Mouse (Mus musculus): Measurements from ENCODE around the gene F11r. TPM values are rescaled to one million over a fixed set of nuclear protein-coding genes. Genes with fewer than 3 reads are reported as not detected.
A peak's percentile ranks its signal among the peaks of the same experiment; 100 is the strongest.

F11r gene
- total RNA-seq, 1 experiment from 2014 or later, result 2.9 TPM

DNA sequence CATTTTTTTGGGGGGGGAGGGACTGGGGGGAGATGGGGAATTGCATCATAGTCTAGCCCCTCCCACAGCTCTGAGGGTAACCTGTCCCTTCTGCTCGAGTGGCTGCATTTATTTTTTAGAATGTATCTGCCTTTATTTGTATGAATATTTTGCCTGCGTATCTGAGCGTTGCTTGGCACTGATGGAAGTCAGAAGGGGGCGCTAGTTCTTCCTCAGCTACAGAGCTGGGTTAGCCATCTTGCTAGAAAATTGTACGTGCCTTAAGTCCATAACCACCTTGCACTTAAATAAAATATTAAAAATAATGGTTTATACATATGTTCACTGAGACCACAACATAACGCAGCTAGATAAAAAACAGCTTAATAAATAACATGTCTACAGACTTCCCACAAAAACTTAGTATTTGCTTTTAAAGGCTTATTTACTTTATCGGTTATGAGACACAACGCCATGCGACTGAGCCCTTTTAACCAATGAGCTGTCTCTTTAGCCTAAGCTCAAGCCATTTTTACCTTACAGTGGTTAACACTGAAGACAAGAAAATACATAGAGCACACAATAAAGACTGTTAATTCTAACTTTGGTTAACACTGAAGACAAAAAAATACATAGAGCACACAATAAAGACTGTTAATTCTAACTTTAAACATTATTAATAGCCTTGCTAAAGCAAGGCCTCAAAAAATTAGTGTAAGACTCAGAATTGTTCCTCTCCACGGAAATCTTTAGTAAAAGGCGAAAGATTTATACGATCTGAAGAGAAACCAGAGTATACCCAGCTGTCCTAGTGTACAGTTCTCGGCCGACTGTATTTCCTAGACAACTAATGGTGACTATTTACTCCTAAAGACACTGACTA, 65.3 kb downstream of the F11r start:
- ATAC-seq (ENCODE audit: extremely low read depth, insufficient number of reproducible peaks, low FRiP score, poor library complexity, severe bottlenecking), result peak; percentile 40

DNA sequence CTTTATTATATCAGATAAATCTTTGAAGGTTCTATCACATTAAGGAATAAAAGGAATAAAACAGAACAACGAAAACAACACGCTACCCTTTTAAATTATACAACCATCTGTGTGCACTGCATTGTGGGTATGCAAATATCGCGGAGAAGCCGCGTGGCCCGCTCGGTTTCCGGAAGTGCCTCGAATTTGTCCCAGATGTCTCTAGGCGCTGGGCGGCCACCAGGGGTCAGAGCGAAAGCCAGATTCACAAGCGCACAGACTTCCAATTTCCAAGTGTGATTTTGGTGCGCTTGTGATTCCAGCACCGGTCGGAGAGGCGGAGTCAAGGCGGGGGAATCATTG, 65.9 kb downstream of the F11r start, which contains the start of gene Alyref2:
TSS of gene Alyref2 (plus strand) at position 229 of the 342 bp plus-strand sequence.
- peak; percentile 88 for ATAC-seq (ENCODE audit: extremely low read depth, insufficient number of reproducible peaks, low FRiP score, poor library complexity, severe bottlenecking)

DNA sequence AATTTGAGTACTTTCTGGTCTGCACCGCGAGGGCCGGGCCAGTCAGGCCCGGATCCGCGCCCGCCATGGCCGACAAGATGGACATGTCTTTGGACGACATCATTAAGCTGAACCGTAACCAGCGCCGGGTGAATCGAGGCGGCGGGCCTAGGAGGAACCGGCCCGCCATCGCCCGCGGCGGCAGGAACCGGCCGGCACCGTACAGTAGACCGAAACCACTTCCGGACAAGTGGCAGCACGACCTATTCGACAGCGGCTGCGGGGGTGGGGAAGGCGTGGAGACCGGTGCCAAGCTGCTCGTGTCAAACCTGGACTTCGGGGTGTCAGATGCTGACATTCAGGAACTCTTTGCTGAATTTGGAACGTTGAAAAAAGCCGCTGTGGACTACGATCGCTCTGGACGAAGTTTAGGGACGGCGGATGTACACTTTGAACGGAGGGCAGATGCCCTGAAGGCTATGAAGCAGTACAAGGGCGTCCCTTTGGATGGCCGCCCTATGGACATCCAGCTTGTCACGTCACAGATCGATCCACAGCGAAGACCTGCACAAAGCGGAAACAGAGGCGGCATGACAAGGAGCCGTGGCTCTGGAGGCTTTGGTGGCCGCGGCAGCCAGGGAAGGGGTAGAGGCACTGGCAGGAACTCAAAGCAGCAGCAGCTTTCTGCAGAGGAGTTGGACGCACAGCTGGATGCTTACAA, 66.4 kb downstream of the F11r start:
- peak; percentile 33 for ATAC-seq (ENCODE audit: extremely low read depth, insufficient number of reproducible peaks, low FRiP score, poor library complexity, severe bottlenecking)

DNA sequence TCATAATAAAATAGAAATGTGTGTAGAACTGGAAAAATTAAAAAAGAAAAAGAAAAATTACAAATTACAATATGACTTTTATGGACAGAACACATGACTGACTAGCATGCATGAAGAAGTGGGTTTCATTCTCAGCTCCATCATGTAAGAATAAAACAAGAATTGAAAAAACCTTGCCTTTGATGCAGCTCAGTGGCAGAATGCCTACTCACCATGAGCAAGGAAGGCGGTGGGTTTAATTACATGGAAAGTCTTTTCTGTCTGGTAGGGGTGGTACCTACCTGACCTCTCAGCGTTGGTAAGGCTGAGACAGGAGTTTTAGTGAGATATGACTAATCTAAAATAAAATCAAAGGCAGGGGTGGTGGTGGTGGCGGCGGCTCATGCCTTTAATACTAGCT, 67.3 kb downstream of the F11r start:
- no peak for ATAC-seq (ENCODE audit: extremely low read depth, insufficient number of reproducible peaks, low FRiP score, poor library complexity, severe bottlenecking)

DNA sequence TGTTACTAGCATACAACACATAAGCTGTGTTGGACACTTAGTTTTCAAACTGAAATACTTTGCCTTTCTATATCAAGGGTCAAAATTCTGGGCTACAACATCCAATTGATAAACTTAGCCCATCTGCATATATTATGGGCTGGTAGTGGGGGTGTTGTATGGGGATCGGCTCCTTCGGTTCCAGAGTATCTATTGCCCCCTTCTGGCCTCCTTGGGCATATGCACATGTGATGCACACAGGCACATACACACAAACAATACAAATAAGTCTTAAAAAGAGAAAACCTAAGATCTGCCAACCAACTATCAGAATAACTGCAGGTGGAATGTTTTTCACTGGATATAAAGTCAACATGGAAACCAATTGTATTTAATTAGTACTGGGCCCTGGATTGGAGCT, 75.9 kb downstream of the F11r start:
- no peak for ATAC-seq (ENCODE audit: extremely low read depth, insufficient number of reproducible peaks, low FRiP score, poor library complexity, severe bottlenecking)

DNA sequence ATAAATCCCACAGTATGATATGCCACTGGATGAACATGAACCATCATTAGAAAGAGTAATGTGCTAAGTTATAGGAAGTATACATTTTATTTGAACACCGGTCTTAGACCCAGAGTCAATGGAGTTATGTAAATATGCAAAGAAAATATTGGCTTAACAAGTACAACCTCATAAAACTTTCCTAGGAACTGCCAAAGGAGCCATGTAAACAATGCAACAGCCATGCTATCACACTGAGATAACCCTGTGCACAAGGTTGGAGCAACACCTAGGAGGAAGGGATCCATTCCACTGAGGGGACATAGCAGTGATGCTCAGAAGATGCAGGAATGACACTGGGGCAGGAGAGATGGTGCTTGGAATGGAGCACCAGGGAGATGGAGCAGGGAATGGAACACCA, 76.4 kb downstream of the F11r start:
- no peak for ATAC-seq (ENCODE audit: extremely low read depth, insufficient number of reproducible peaks, low FRiP score, poor library complexity, severe bottlenecking)

Other genes starting within 250 kb of the F11r start
- gene Pcp4l1, start 241.3 kb upstream of the F11r start, total RNA-seq (2017), result 0.49 and 0.81 TPM in 2 replicates
- gene Nr1i3, start 223.6 kb upstream of the F11r start, total RNA-seq (2017), result 0.25 TPM in 1 of 2 replicates, not detected in the other
- 6.6 and 7.5 TPM in 2 replicates for gene Tomm40l, start 215.0 kb upstream of the F11r start, total RNA-seq (2017)
- not detected in 2 replicates for gene Apoa2, start 212.5 kb upstream of the F11r start, total RNA-seq (2017)
- gene Fcer1g, start 203.2 kb upstream of the F11r start, total RNA-seq (2017), result 410 and 425 TPM in 2 replicates
- gene Adamts4, start 187.1 kb upstream of the F11r start, total RNA-seq (2017), result 0.12 TPM in 1 of 2 replicates, not detected in the other
- 150 and 174 TPM in 2 replicates for gene Ndufs2, start 186.1 kb upstream of the F11r start, total RNA-seq (2017)
- gene B4galt3, start 167.2 kb upstream of the F11r start, total RNA-seq (2017), result 116 and 144 TPM in 2 replicates
- 48.4 and 57.0 TPM in 2 replicates for gene Ppox, start 156.3 kb upstream of the F11r start, total RNA-seq (2017)
- 45.5 and 45.7 TPM in 2 replicates for gene Usp21, start 149.5 kb upstream of the F11r start, total RNA-seq (2017)
- gene Ufc1, start 142.5 kb upstream of the F11r start, total RNA-seq (2017), result 32.0 and 39.7 TPM in 2 replicates
- gene Dedd, start 108.4 kb upstream of the F11r start, total RNA-seq (2017), result 24.2 and 30.4 TPM in 2 replicates
- 27.2 and 33.0 TPM in 2 replicates for gene Nit1, start 91.9 kb upstream of the F11r start, total RNA-seq (2017)
- 13.1 and 18.7 TPM in 2 replicates for gene Pfdn2, start 91.9 kb upstream of the F11r start, total RNA-seq (2017)
- 0.58 TPM in 1 of 2 replicates, not detected in the other for gene Klhdc9, start 76.7 kb upstream of the F11r start, total RNA-seq (2017)
- gene Nectin4, start 67.4 kb upstream of the F11r start, total RNA-seq (2017), result 2.2 and 2.9 TPM in 2 replicates
- gene Arhgap30, start 48.6 kb upstream of the F11r start, total RNA-seq (2017), result 441 and 469 TPM in 2 replicates
- 111 and 138 TPM in 2 replicates for gene Usf1, start 26.2 kb upstream of the F11r start, total RNA-seq (2017)
- 8.8 and 15.2 TPM in 2 replicates for gene Tstd1, start 18.7 kb upstream of the F11r start, total RNA-seq (2017)
- gene Alyref2, start 65.9 kb downstream of the F11r start, total RNA-seq (2017), result 20.3 and 20.7 TPM in 2 replicates
- not detected in 2 replicates for gene Itln1, start 97.8 kb downstream of the F11r start, total RNA-seq (2017)
- 126 and 134 TPM in 2 replicates for gene Cd244a, start 121.7 kb downstream of the F11r start, total RNA-seq (2017)
- 83.9 and 87.7 TPM in 2 replicates for gene Ly9, start 169.9 kb downstream of the F11r start, total RNA-seq (2017)
- gene Slamf7, start 215.5 kb downstream of the F11r start, total RNA-seq (2017), result 28.2 and 29.0 TPM in 2 replicates
- 110 and 113 TPM in 2 replicates for gene Cd48, start 244.5 kb downstream of the F11r start, total RNA-seq (2017)